Mouse (Mus musculus) kidney, adult 11 months (tissue): ENCODE results near the gene Snx11.

Experiments
- DNase-seq: peaks from one replicate; pipeline ENCODE4 v3.0.0; 2022

Gene Snx11

GRCm38 (mm10) chr11:96760042-96760441 is 17.3 kb downstream of the Snx11 start:
- DNase-seq: peak; percentile 34

- DNase-seq: no peak
Observed at GRCm38 (mm10) chr11:96758402-96758801, 19.0 kb downstream of the Snx11 start.

DNA sequence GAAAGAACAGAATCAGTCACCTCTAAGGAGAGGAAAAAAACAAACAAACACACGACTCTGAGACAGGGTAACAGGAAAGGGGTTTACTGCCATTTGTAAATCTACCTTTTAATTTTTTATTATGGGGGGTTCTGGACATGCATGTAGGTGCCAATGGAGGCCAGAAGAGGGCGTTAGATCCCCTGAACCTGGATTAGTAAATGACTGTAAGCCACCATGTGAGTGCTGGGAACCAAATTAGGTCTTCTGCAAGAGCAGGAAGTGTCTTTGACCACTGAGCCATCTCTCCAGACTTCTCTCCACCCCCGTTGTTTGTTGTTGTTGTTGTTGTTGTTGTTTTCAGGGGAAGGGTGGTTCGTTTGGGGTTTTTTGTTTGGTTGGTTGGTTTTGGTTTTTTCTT is 19.9 kb downstream of the Snx11 start:
- no peak for DNase-seq

DNA sequence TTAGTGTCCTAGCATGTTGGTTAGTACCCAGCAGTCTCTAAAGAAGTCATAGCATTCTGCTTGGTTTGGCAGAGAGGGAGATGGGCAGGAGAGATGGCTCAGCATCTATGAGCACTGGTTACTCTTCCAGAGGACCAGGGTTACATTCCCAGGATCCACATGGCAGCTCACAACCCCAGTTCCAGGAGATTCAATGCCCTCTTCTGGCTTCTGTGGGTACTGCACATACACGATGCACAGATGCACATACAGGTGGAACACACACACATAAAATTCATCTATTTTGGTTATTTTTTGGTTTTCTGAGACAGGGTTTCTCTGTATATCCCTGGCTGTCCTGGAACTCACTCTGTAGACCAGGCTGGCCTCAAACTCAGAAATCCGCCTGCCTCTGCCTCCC is 22.1 kb downstream of the Snx11 start:
- no peak for DNase-seq

- no peak for DNase-seq
Observed at GRCm38 (mm10) chr11:96747555-96747954, 29.8 kb downstream of the Snx11 start.

DNA sequence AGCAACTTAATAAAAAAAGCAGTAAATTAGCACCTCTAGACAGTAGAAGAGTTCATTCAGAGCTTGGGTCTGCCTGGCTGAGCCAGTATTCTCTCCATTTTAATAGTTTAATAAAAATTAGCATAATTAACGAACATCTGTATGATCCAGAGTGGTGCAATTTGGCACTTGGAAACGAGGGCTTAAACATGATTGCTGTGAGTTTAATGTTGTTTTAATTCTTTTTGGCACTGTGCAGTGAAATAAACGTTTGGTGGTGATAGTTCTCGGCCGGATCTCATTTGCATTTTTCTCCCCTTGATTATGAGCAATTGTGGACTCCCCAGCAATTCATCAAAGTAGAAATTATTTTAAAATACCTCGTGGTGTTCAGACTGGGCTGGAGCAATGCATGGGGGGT is 30.7 kb downstream of the Snx11 start:
- no peak for DNase-seq

GRCm38 (mm10) chr11:96743891-96744290 is 33.5 kb downstream of the Snx11 start:
- no peak for DNase-seq

- DNase-seq: no peak
Observed at GRCm38 (mm10) chr11:96743000-96743399, 34.4 kb downstream of the Snx11 start.

- DNase-seq: no peak
Observed at GRCm38 (mm10) chr11:96741995-96742394, 35.4 kb downstream of the Snx11 start.

- no peak for DNase-seq
Observed at GRCm38 (mm10) chr11:96740796-96741195, 36.6 kb downstream of the Snx11 start.

DNA sequence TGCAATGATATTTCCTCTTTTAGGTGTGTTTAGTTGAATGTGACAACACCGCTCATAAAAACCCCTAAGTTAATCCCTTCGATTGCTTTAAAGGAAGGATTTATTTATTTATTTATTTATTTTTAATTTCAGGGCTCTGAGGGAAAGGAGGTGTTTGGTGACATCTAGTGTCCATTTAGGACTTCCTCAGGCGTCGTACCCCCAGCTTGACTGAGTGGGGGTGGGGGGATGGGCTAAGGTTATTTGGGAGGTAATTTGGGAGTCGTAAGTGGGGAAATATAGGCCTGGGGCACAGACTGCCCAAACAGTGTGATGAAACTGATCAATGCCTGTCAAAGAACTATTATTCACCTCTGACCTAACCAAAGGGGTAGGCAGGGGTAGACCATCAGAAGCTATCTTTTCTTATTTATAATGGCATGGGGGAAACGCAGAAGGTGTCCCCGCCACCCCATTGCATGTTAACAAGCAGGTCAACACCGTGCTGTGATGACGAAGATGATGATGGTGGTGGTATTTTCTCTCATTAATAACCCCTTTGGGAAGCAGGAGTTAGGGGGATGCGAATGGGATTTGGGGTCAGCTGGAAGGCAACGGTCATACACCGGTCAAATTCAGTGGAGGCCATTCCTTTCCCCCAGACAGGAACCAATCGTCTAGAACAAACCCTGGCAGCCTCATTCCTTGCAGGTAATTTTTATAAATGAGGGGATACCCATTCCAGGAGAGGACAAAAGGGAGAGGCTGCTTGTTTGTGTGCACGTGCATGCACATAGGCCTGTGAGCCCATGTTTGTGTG is 39.5 kb downstream of the Snx11 start:
- no peak for DNase-seq

DNA sequence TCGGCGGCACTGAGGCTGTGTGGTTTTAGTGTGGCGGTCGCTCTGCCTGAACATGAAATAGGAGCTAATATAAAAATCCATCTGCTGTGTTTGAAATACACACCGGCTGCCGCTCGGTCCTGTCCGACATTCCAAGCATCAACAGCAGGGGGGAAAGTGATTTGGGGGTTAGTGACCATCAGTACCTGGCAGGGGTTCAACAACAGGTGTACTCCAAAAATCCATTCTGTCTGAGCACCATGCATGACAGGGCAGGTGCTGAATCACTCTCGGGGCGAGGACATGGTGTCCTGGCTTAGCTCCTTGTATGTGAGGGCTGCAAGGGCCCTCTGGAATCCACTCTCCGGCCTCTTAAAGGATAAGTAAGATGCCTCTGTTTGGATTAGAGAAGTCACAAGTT is 41.0 kb downstream of the Snx11 start:
- no peak for DNase-seq

DNA sequence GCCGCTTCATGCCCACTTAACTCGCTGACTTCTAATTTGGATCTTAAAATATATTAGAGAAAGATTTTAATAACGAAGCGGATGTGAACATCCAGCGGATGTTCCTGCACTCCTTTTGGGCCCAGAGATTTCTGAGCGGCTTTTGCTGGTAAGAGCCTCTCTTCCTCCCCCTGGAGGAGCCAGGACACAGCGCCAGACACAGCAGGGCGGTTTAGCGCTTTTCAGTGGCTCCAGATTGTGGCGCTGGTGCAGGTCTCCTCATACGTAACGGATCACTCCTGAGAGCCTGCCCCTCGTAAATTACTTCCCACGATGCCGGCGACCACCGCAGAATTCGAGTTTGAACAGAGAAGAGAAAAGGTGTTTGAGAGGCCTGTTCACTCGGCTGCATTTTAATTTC is 41.5 kb downstream of the Snx11 start:
- peak; percentile 43 for DNase-seq

- peak; percentile 39 for DNase-seq
Observed at GRCm38 (mm10) chr11:96732657-96733056, 44.7 kb downstream of the Snx11 start.

- no peak for DNase-seq
Observed at GRCm38 (mm10) chr11:96730327-96730726, 47.0 kb downstream of the Snx11 start.

DNA sequence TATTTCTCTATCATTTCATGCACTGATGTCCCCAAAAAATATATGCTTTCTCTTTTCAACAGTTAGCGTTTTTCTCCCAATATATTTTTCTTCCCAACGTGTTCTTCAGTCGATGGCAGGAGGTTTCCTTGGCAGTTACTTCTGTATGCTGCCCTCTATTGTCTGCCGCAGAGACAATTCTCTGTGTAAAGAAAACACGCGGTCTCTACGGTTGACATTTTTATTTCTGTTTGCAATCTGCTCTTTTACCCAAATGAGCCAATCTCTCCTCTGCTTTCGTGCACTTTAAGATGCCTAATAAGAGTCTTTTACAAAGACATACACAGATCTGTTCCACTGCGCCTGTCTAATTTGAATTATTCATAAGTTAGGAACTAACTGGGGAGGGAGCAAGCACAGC is 47.9 kb downstream of the Snx11 start:
- no peak for DNase-seq

- no peak for DNase-seq
Observed at GRCm38 (mm10) chr11:96728577-96728976, 48.8 kb downstream of the Snx11 start.

GRCm38 (mm10) chr11:96725833-96726232 is 51.5 kb downstream of the Snx11 start:
- no peak for DNase-seq

DNA sequence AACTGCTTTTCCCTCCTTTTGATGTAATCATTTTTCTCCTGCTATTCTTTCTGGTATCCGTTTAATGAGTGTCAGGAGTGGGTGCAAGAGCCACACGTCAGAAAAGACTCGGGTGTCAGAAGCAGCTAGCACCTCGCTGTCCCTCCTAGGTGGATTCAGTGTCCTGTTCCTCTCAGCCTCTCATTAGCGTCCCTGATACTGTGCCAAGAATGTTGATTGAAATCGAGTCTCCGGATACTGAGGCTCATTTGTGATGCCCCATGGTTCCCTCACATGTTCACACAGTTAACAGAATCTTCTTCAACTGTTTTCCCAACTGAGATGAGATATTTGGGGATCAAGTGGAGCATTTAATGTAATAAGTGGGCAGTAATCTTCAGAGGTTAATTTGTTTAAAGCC is 58.8 kb downstream of the Snx11 start:
- DNase-seq: no peak
